Mouse (Mus musculus) intestine, embryonic 15.5 days (tissue): ENCODE measurements at regions not wholly inside any gene's neighbourhood (a gene's known extent, or its start where the extent isn't known, plus 50 kb on each side); places are given as distances from the start of the nearest gene placed in this dataset.
"Not testable (repeated sequence)": the region's sequence is repeated elsewhere in the genome, so short reads cannot be mapped to it uniquely, and the experiment has no call there.

Experiments used
- ATAC-seq: fragments of 200-750 bp; cut with Nextera tagmentation; 2 replicates; pipeline ENCODE4 v1.8.0; 2017; ENCODE audit warnings: moderate TSS enrichment, moderate library complexity
- H3K27ac ChIP-seq: fragments of 300-500 bp; sonication (generic); 2 replicates; pipeline ENCODE4 v1.5.1; 2015; ENCODE audit warnings: mild to moderate bottlenecking, inconsistent platforms
- H3K27me3 ChIP-seq: fragments of 300-500 bp; sonication (generic); replicated peaks from 2 replicates; pipeline ENCODE4 v1.6.1; 2015; ENCODE audit warnings: inconsistent platforms
- H3K36me3 ChIP-seq: fragments of 300-500 bp; sonication (generic); 2 replicates; pipeline ENCODE4 v1.6.1; 2015; ENCODE audit warnings: inconsistent platforms
- H3K4me1 ChIP-seq: fragments of 300-500 bp; sonication (generic); replicated peaks from 2 replicates; pipeline ENCODE4 v1.6.1; 2015; ENCODE audit warnings: inconsistent platforms
- H3K4me2 ChIP-seq: fragments of 300-500 bp; sonication (generic); replicated peaks from 2 replicates; pipeline ENCODE4 v1.6.1; 2015; ENCODE audit warnings: mild to moderate bottlenecking, inconsistent platforms
- H3K4me3 ChIP-seq: fragments of 300-500 bp; sonication (generic); replicated peaks from 2 replicates; pipeline ENCODE4 v1.5.1; 2015; ENCODE audit warnings: inconsistent platforms
- H3K9ac ChIP-seq: fragments of 300-500 bp; sonication (generic); 2 replicates; pipeline ENCODE4 v1.6.1; 2015; ENCODE audit warnings: inconsistent platforms
- H3K9me3 ChIP-seq: fragments of 300-500 bp; sonication (generic); 2 replicates; pipeline ENCODE4 v1.6.1; 2016; ENCODE audit warnings: inconsistent platforms
- WGBS: fragments of 180-500 bp; shearing (Covaris S2); methylation state at CpG from one replicate; pipeline ENCODE4 v1.1.7; 2015; 5-methylcytosine and 5-hydroxymethylcytosine counted together

DNA sequence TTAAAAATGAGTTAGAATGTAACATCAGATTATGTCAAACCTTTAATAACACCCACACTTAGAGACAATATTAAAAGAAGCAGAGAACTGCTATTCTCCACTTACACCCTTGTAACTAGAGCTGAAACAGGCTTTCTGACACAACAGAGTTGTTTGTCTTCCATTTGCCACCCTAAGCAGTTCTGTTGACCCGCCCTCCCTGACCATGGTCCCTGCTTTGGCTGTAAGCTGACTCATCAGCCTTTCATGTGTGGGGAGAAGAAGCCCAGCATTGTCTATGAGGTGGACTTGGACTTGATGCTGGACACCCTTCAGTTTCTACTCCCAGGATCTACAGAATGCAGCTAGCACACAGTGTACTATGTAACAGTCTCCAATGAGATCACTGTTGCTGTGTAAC lies 91.6 kb upstream of the Zfp706 start:
- no peaks in the 10 kb centered on the region for H3K9me3 ChIP-seq
- no peak overlapping the region for H3K9ac ChIP-seq
- WGBS, result 75% methylated on average over 1 of the region's 1 CpGs
- H3K4me3 ChIP-seq, result no peak overlapping the region
- no peaks in the 10 kb centered on the region for H3K4me1 ChIP-seq
- H3K4me2 ChIP-seq, result no peak overlapping the region
- no peak for ATAC-seq
- H3K27me3 ChIP-seq, result no peaks in the 10 kb centered on the region
- no peak overlapping the region for H3K27ac ChIP-seq
- H3K36me3 ChIP-seq, result no peaks in the 10 kb centered on the region

DNA sequence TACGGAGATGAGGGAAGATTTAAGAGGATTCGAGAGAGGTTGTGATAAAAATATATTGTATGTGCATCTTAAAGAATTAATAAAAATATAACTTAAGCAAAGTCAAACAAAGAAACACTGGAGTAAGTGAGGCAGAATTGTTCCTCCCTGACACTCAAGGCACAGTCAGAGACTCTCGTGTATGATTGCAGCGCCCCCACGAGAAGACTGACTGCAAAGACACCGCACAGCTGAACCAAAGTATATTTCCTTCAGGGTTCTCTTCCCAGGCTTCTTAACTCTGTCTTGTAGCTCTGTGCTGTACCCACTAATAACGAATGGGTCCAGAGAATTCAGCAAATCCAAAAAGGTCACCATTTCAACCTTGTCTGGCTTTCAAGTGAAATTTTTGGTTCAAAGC lies 89.9 kb upstream of the Zfp706 start:
- Histone ChIP-seq H3K9me3 (no peaks in the 10 kb centered on the region), H3K27ac (no peak overlapping the region), H3K4me1 (no peaks in the 10 kb centered on the region), H3K9ac (no peak overlapping the region), H3K27me3 (no peaks in the 10 kb centered on the region), H3K36me3 (no peaks in the 10 kb centered on the region), H3K4me3 (no peak overlapping the region), H3K4me2 (no peak overlapping the region)
- ATAC-seq, result no peak
- WGBS, result 95% methylated on average over 7 of the region's 7 CpGs

DNA sequence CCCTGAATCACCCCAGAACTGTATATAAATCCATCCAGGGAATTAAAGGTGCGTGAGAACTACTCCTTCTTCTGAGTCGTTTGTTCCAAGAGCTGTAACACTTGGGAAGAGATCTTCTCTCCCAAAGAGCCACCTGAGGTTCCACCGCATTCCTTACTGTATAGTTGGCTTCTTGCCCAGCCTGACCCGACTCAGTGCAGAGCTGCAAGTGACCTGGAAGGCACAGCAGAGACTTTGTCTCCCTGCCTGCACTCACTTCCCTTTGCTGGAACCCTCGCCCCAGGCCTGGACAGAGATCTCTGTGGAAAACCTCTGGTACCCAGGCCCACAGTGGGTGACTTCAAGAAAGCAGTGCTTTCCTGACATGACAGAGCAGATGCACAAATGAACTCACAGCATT lies 83.6 kb upstream of the Zfp706 start:
- not testable (repeated sequence) for H3K27ac ChIP-seq, H3K9ac ChIP-seq, H3K4me3 ChIP-seq, ATAC-seq, H3K4me1 ChIP-seq, H3K9me3 ChIP-seq, H3K36me3 ChIP-seq, H3K4me2 ChIP-seq, H3K27me3 ChIP-seq
- WGBS, result 65% methylated on average over 5 of the region's 5 CpGs

DNA sequence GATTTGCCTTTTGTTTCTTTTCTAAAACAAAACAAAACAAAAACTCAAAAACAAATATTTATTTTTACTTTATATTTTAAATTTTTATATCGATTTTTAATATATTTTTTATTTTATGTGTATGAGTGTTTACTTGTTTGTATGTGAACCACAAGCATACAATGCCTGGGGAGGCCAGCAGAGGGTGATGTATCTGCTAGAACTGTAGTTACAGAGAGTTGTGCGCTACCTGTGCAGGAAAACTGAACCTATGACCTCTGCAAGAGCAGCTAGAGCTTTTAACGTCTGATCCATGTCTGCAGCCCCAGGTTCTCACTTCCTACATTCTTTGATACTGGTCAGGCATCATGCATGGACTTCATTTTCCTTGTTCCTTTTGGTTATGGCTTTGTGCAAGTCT lies 76.2 kb upstream of the Zfp706 start:
- Histone ChIP-seq H3K9me3 (no peaks in the 10 kb centered on the region), H3K9ac (no peak overlapping the region), H3K4me2 (no peak overlapping the region), H3K4me1 (no peaks in the 10 kb centered on the region), H3K36me3 (no peaks in the 10 kb centered on the region), H3K27ac (no peak overlapping the region), H3K27me3 (no peaks in the 10 kb centered on the region), H3K4me3 (no peak overlapping the region)
- ATAC-seq, result no peak
- 83% methylated on average over 3 of the region's 3 CpGs for WGBS

DNA sequence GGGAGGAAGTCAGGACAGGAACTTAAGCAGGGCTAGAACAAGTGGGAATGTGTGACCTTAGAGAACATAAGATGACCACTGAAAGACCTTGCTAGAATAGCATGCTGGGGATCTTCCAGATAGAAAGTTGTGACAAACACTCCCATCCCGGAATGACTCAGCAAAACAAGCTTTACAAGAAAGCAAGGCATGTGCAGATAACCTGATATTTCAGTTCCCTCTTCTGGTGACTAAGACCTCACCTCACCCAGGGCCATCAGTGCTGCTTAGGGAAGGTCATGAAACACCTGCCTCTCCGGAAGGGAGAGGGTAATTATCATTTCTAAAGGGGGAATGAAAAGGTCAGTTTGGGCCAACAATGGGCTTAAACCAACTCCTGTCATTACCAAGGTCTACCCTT lies 74.3 kb upstream of the Zfp706 start:
- H3K4me2 ChIP-seq, result no peak overlapping the region
- H3K27me3 ChIP-seq, result no peaks in the 10 kb centered on the region
- WGBS, result 64% methylated on average over 2 of the region's 2 CpGs
- H3K4me1 ChIP-seq, result no peaks in the 10 kb centered on the region
- ATAC-seq, result no peak
- H3K9ac ChIP-seq, result no peak overlapping the region
- no peaks in the 10 kb centered on the region for H3K9me3 ChIP-seq
- no peak overlapping the region for H3K4me3 ChIP-seq
- H3K27ac ChIP-seq, result no peak overlapping the region
- no peaks in the 10 kb centered on the region for H3K36me3 ChIP-seq

DNA sequence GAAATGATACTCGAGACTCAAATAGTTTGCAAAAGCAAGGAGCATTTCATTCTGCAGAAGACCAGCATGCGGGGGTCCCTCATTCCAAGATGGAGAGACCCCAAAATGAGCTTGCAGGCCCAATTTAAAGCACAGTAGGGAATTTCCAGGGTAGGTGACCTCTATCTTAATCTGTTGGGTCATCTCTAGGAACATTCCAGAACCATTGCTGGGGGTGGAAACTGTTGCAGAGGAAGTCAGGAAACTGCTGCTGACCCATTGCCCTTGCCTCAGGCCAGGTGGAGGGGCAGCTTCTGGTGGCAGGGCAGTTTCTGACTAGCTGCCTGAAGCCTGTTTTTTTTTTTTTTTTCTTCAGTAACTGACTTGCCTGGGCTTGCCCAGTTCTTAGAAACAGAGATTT lies 73.4 kb upstream of the Zfp706 start:
- Histone ChIP-seq H3K27me3 (no peaks in the 10 kb centered on the region), H3K9ac (no peak overlapping the region), H3K4me2 (no peak overlapping the region), H3K36me3 (no peaks in the 10 kb centered on the region), H3K27ac (no peak overlapping the region), H3K4me3 (no peak overlapping the region), H3K4me1 (no peaks in the 10 kb centered on the region), H3K9me3 (no peaks in the 10 kb centered on the region)
- 93% methylated on average over 2 of the region's 2 CpGs for WGBS
- ATAC-seq, result no peak

DNA sequence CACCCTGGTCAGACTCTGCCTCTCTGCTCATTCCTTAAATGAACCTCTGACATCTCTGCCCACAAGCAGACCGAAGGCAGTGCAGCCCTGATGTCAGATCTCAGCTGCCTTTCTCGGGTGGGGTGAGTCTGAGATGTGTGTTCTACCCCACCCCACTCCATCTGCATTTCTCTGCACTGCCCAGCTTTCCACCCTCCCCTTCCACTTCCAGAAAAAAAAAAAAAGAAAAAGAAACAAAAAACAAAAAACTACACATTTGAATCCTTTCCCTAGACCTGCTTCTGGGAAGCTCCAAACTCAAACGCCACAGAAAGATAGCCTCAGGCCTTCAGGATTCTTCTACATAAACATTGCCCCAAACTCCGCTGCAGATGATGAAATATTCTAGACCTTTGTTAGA lies 72.8 kb upstream of the Zfp706 start:
- H3K9me3 ChIP-seq, result no peaks in the 10 kb centered on the region
- no peak for ATAC-seq
- H3K27ac ChIP-seq, result no peak overlapping the region
- no peaks in the 10 kb centered on the region for H3K36me3 ChIP-seq
- 95% methylated on average over 4 of the region's 4 CpGs for WGBS
- H3K4me2 ChIP-seq, result no peak overlapping the region
- no peaks in the 10 kb centered on the region for H3K4me1 ChIP-seq
- no peaks in the 10 kb centered on the region for H3K27me3 ChIP-seq
- H3K9ac ChIP-seq, result no peak overlapping the region
- H3K4me3 ChIP-seq, result no peak overlapping the region

DNA sequence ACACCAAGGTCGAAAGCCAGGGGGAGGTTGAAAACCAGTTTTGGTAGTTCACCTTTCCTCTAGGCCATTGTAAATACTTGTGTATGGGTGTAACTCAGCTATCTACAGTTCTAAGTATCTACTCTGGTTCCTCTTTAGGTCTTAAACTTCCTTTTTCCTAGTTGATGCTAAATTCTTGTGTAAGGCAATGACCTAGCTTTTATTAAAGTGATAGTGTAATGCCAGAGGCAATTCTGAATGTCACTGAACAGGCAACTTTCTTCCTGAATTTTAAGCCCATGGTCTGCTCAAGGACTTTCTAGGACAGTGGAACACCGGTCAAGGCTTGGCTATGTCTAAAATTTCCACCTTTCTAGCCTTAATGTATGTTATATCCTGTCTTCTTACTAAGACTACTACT lies 66.6 kb upstream of the Zfp706 start:
- not testable (repeated sequence) for H3K27me3 ChIP-seq, H3K36me3 ChIP-seq, H3K9me3 ChIP-seq, H3K27ac ChIP-seq, H3K4me3 ChIP-seq, H3K9ac ChIP-seq, H3K4me1 ChIP-seq, ATAC-seq, H3K4me2 ChIP-seq
- WGBS, result 93% methylated on average over 2 of the region's 2 CpGs

DNA sequence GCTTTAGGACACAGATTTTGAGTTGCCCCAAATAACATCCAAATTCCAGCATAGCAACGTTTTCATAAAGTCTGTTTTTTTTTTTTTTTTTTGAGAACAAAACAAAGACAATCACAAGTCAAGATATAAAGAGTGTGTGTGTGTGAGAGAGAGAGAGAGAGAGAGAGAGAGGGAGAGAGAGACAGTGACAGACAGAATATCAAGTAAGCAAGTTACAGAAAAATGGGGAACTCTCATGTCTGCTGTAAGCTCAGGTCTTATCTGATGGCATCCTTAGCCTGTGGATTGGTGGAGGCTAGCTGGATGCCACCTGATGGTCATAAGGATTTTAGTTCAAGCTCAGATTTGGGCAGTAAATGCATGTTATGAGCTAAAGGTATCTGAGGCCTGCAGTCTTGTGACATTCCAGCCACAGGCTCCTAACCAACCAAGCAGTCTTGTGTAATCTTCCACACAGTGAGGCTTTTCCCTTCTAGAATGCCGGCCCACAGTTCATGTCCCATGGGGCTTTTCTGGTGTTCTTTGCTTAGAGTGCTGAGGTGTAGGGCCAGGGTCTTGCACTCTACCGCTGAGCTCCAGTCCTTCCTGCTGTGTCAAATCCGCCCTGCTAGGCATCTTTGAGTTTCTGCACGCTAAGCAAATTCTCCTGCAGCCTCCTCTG lies 64.8 kb upstream of the Zfp706 start:
- H3K4me1 ChIP-seq, result no peaks in the 10 kb centered on the region
- no peak overlapping the region for H3K4me3 ChIP-seq
- no peaks in the 10 kb centered on the region for H3K36me3 ChIP-seq
- H3K9ac ChIP-seq, result no peak overlapping the region
- no peak overlapping the region for H3K27ac ChIP-seq
- H3K9me3 ChIP-seq, result no peaks in the 10 kb centered on the region
- H3K27me3 ChIP-seq, result no peaks in the 10 kb centered on the region
- 81% methylated on average over 5 of the region's 5 CpGs for WGBS
- no peak for ATAC-seq
- H3K4me2 ChIP-seq, result no peak overlapping the region

DNA sequence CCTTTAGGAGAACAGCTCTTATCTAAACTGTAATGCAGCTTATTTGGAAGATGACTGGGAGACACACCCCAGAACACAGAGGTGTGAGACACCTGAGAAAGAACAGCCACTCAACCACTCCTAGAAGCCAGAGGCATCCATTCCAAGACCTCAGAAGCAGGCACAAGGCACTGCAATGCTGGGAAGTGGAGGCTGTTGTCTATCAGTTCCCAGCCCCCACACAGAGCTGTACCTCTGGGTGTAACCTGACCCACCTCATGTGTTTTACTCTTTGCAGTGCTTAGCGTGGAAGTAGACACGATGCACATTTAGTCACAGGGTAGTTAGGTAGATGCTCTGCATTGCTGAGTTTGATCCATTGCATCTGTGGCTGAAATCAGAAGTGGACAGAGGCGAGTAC lies 62.6 kb upstream of the Zfp706 start:
- Histone ChIP-seq H3K36me3 (no peaks in the 10 kb centered on the region), H3K9ac (no peak overlapping the region), H3K4me3 (no peak overlapping the region), H3K9me3 (no peaks in the 10 kb centered on the region), H3K27me3 (no peaks in the 10 kb centered on the region), H3K27ac (no peak overlapping the region), H3K4me1 (no peaks in the 10 kb centered on the region), H3K4me2 (no peak overlapping the region)
- WGBS, result 64% methylated on average over 3 of the region's 3 CpGs
- no peak for ATAC-seq

DNA sequence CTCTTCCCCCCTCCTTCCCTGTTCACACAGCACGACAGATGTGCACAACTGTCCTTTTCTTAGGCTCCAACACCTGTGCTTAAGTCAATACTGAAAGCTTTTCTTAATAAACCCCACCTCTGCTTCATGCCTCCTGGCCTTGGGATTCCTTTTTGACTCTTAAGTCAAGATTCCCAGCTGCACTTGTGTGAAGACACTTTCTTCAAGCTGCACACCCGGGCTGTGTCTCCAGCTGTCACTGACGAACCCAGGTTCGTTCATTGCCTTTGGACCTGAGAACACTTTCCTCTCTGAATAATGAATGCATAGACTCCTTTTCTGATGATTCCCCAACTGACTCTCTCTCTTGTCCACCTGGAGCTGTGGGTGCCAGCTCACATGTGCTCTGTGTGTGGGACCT lies 59.8 kb upstream of the Zfp706 start:
- ATAC-seq, result no peak
- no peaks in the 10 kb centered on the region for H3K27me3 ChIP-seq
- no peaks in the 10 kb centered on the region for H3K4me1 ChIP-seq
- 65% methylated on average over 4 of the region's 4 CpGs for WGBS
- H3K9me3 ChIP-seq, result no peaks in the 10 kb centered on the region
- no peak overlapping the region for H3K9ac ChIP-seq
- no peak overlapping the region for H3K27ac ChIP-seq
- H3K36me3 ChIP-seq, result no peaks in the 10 kb centered on the region
- no peak overlapping the region for H3K4me2 ChIP-seq
- H3K4me3 ChIP-seq, result no peak overlapping the region

DNA sequence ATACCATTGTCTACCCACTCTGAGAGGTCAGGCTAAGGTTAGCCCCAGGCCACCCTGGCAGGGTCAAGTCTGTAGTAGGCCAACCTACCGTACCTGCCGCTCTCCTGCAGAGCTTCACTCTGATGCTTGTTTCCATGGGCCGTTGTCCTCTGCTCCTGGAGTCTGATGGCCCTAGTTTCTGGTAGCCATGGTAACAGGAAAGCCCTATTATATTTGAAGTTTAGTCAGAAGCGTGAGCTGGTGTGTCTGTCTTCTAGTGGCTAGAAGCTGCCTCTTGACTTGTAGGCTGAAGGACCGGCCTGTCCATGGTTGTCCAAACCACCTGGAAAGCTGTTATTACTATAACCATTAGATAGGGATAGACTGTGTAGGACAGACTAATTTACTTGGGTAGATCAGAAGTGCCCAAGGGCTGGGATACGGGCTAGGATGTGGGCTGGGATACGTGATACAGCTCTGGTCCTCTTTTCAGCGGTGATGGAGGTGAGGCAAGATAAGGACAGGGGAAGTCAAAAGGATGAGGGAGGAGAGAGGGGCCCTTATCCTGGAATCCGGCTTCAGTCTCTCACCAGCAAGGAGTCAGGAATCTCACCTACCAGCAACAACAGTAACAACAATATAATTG lies 58.5 kb upstream of the Zfp706 start:
- Histone ChIP-seq H3K27me3 (no peaks in the 10 kb centered on the region), H3K9ac (no peak overlapping the region), H3K4me1 (no peaks in the 10 kb centered on the region), H3K27ac (no peak overlapping the region), H3K36me3 (no peaks in the 10 kb centered on the region), H3K4me3 (no peak overlapping the region), H3K4me2 (no peak overlapping the region), H3K9me3 (no peaks in the 10 kb centered on the region)
- 81% methylated on average over 9 of the region's 9 CpGs for WGBS
- ATAC-seq, result no peak

DNA sequence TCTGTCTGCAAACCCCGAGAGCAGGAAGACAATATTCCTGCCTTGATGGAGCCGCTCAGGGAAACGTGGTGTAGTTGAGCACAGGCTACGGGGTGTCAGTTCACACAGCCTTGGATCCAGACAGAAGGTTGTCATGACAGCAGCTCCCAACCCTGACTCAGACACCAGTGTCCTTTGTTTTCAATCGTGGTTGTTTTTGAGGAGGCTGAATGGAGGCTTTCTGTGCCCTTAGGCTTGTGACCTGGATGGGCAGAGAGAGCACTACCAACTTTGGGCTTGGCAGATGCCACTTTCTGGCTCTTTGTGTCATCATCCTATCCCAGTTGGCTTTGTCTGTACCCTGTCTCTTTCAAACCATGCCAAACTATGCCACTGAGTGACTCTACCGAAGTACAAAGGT lies 57.8 kb upstream of the Zfp706 start:
- Histone ChIP-seq H3K9ac (no peak overlapping the region), H3K36me3 (no peaks in the 10 kb centered on the region), H3K4me2 (no peak overlapping the region), H3K27ac (no peak overlapping the region), H3K27me3 (no peaks in the 10 kb centered on the region), H3K4me3 (no peak overlapping the region), H3K4me1 (no peaks in the 10 kb centered on the region), H3K9me3 (no peaks in the 10 kb centered on the region)
- ATAC-seq, result no peak
- WGBS, result 83% methylated on average over 6 of the region's 6 CpGs
